Mouse (Mus musculus): ENCODE data around the gene Cdc42ep2. TPM values are rescaled to one million over a fixed set of nuclear protein-coding genes. Genes with fewer than 3 reads are reported as not detected.

Gene Cdc42ep2
- polyA plus RNA-seq (2014; fragmentation: Nextera tagmentation; extraction: Ambion mirVana) = 1.8 and 2.5 TPM in 2 replicates

DNA sequence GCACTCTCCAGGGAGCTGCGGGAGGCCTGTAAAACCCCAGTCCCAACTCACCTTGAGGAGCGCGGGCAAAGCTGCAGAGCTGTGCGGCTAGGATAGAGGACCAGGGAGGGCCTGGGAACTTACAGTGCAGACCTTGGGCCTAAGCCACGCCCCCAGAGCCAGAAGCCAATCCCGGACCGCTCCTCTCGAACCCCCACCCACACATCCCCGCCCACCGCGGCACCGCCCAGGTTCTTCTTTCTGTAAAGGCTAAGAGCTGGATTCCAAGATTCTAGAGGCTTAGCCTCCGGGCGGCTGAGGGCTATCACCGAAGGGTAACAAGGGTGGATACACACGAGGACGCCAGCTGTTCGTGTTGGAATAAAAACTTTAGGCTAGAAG, at the start of gene Cdc42ep2:
Gene Cdc42ep2, minus strand, starts transcription at position 104 of the 381 bp plus-strand sequence.
- Histone ChIP-seq H3K27ac (ENCODE audit: low read depth, low read length) (no peak within 1 kb of the TSS), H3K4me2 (ENCODE audit: low read depth, low read length, severe bottlenecking) (peak within 1 kb of the TSS; percentile 98), H3K4me1 (replicated peaks; ENCODE audit: control insufficient read depth, insufficient read depth, low read length) (peaks cover 5% of the 10 kb centered on the region; the same call in 1 of the 2 replicates), H3K36me3 (ENCODE audit: control insufficient read depth, insufficient read depth, low read length) (no peaks in the 10 kb centered on the region), H3K9me3 (ENCODE audit: control insufficient read depth, low read length) (no peaks in the 10 kb centered on the region), H3K9ac (ENCODE audit: low read length) (peak within 1 kb of the TSS; percentile 40), H3K27me3 (ENCODE audit: control insufficient read depth, insufficient read depth, low read length) (peaks cover 3% of the 10 kb centered on the region; the same call in 1 of the 2 replicates), H3K4me3 (ENCODE audit: low read depth, low read length) (peak within 1 kb of the TSS; percentile 44)
- DNase-seq (ENCODE audit: low spot score) = peak; percentile 97
- peak; percentile 96 for ATAC-seq (replicated peaks; ENCODE audit: low FRiP score)
- WGBS = 0% methylated on average over 18 of the region's 18 CpGs

DNA sequence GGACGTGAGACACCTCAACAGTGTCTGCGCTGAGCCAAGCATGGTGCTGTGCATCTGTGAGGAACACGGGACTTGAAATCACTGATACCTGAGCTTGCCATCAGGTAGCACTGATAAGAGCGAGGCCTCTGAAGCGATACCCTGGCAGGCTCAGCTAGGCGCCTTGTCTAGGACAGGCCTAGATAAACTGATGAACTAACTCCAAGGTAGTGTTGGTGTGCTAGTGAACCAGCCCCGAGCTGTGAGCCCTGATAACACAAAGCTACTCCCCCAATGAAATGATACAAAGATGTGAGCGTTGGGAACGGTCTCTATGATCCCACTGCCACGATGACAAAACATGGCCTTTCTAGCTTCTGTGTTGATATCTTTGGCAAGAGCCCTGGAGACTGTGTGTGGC, 43.0 kb upstream of the Cdc42ep2 start:
- Histone ChIP-seq H3K36me3 (ENCODE audit: control insufficient read depth, insufficient read depth, low read length) (no peaks in the 10 kb centered on the region), H3K27ac (ENCODE audit: low read depth, low read length) (no peak overlapping the region)
- no peak for DNase-seq (ENCODE audit: low spot score)

DNA sequence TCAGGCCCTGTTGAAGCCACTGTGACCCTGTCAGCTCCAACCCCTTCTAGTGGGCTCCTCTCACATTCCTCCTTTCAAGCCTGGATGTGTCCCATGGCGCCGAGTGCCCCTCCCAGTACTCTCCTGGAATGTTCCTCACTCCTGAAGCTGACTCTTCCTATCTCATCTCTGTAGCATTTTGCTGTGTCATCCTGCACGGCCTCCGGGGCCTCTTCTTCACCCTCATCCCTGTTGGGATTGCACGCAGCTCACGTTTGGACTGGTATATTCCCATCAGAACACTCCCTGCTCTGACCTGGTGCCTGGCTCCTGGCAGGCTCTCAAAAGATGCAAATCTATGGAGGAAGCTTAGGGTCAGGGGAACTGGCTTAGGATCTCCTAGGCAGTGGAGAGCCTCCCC, 42.2 kb upstream of the Cdc42ep2 start:
- 76% methylated on average over 6 of the region's 6 CpGs for WGBS
- Histone ChIP-seq H3K27ac (ENCODE audit: low read depth, low read length) (no peak overlapping the region), H3K9ac (ENCODE audit: low read length) (no peak overlapping the region; the same call in 1 of the 2 replicates), H3K4me2 (ENCODE audit: low read depth, low read length, severe bottlenecking) (no peak overlapping the region), H3K4me3 (ENCODE audit: low read depth, low read length) (no peak overlapping the region), H3K27me3 (ENCODE audit: control insufficient read depth, insufficient read depth, low read length) (no peaks in the 10 kb centered on the region), H3K9me3 (ENCODE audit: control insufficient read depth, low read length) (no peaks in the 10 kb centered on the region), H3K36me3 (ENCODE audit: control insufficient read depth, insufficient read depth, low read length) (no peaks in the 10 kb centered on the region), H3K4me1 (replicated peaks; ENCODE audit: control insufficient read depth, insufficient read depth, low read length) (peaks cover 14% of the 10 kb centered on the region; the same call in 1 of the 2 replicates)
- ATAC-seq (replicated peaks; ENCODE audit: low FRiP score) (no peak), DNase-seq (ENCODE audit: low spot score) (no peak)

More for the DNA sequence above, 43.0 kb upstream of the Cdc42ep2 start:
- WGBS = 89% methylated on average over 10 of the region's 10 CpGs
- H3K4me1 ChIP-seq (replicated peaks; ENCODE audit: control insufficient read depth, insufficient read depth, low read length) = peaks cover 9% of the 10 kb centered on the region; the same call in 1 of the 2 replicates
- H3K4me3 ChIP-seq (ENCODE audit: low read depth, low read length) = no peak overlapping the region
- H3K9ac ChIP-seq (ENCODE audit: low read length) = no peak overlapping the region
- ATAC-seq (replicated peaks; ENCODE audit: low FRiP score) = no peak
- no peak overlapping the region for H3K4me2 ChIP-seq (ENCODE audit: low read depth, low read length, severe bottlenecking)
- no peaks in the 10 kb centered on the region for H3K27me3 ChIP-seq (ENCODE audit: control insufficient read depth, insufficient read depth, low read length)
- no peaks in the 10 kb centered on the region for H3K9me3 ChIP-seq (ENCODE audit: control insufficient read depth, low read length)

DNA sequence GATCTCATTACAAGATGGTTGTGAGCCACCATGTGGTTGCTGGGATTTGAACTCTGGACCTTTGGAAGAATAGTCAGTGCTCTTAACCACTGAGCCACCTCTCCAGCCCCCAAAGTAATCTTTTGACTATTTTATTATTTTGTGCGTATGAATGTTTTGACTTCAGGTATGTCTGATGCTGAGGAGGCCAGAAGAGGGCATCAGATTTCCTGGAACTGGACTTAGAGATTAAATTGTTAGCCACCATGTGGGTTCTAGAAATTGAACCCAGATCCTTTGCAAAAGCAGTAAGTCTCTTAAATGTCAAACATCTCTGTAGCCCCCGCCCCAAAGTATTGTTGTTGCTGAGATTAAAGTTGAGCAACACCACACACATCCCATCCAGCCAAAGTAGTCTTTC, 41.3 kb upstream of the Cdc42ep2 start:
- WGBS = 94% methylated on average over 2 of the region's 2 CpGs
- Histone ChIP-seq H3K36me3 (ENCODE audit: control insufficient read depth, insufficient read depth, low read length) (no peaks in the 10 kb centered on the region), H3K27ac (ENCODE audit: low read depth, low read length) (no peak overlapping the region), H3K4me3 (ENCODE audit: low read depth, low read length) (no peak overlapping the region), H3K4me1 (replicated peaks; ENCODE audit: control insufficient read depth, insufficient read depth, low read length) (peaks cover 16% of the 10 kb centered on the region; the same call in 1 of the 2 replicates), H3K27me3 (ENCODE audit: control insufficient read depth, insufficient read depth, low read length) (no peaks in the 10 kb centered on the region), H3K4me2 (ENCODE audit: low read depth, low read length, severe bottlenecking) (no peak overlapping the region), H3K9me3 (ENCODE audit: control insufficient read depth, low read length) (no peaks in the 10 kb centered on the region), H3K9ac (ENCODE audit: low read length) (no peak overlapping the region)
- ATAC-seq (replicated peaks; ENCODE audit: low FRiP score) (no peak), DNase-seq (ENCODE audit: low spot score) (no peak)

DNA sequence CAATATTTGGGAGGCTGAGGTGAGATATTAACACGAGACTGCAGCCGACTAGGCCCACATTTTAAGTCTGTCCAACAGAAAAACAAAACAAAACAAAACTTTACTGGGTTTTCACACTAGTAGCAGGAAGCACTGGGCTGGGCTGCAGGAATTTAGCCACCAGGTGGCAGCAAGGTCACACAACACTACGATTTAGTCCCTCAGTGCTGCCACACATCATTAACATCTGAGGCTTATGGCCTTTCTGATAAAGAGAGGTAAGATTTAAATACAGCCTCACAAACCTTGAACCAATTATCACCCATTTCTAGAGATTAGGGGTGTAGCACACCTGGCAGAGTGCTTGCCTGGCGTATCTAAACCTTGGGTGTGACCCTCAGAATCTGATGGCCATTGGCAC, 40.7 kb upstream of the Cdc42ep2 start:
- Histone ChIP-seq H3K27me3 (ENCODE audit: control insufficient read depth, insufficient read depth, low read length) (no peaks in the 10 kb centered on the region), H3K4me1 (replicated peaks; ENCODE audit: control insufficient read depth, insufficient read depth, low read length) (peaks cover 16% of the 10 kb centered on the region; the same call in 1 of the 2 replicates), H3K9ac (ENCODE audit: low read length) (no peak overlapping the region), H3K9me3 (ENCODE audit: control insufficient read depth, low read length) (no peaks in the 10 kb centered on the region), H3K4me3 (ENCODE audit: low read depth, low read length) (no peak overlapping the region), H3K27ac (ENCODE audit: low read depth, low read length) (no peak overlapping the region), H3K36me3 (ENCODE audit: control insufficient read depth, insufficient read depth, low read length) (no peaks in the 10 kb centered on the region), H3K4me2 (ENCODE audit: low read depth, low read length, severe bottlenecking) (no peak overlapping the region)
- ATAC-seq (replicated peaks; ENCODE audit: low FRiP score) (no peak), DNase-seq (ENCODE audit: low spot score) (peak; percentile 84)
- WGBS = 13% methylated on average over 4 of the region's 4 CpGs

DNA sequence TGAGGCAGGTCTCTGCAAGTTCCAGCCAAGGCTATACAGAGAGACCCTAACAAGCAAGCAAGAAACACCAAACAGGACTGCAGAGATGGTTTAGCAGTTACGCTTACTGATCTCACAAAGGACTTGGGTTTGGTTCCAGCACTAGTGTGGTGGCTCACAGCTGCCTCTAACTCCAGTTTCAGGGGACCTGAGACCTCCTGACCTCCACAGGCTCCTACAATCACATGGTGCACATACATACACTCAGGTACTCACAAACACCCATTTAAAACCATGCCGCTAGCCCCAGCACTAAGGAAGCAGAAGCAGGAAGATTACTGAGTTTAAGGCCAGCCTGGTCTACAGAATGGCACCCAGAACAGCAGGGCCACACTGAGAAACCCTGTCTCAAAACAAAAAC, 40.2 kb upstream of the Cdc42ep2 start:
- no peaks in the 10 kb centered on the region for H3K9me3 ChIP-seq (ENCODE audit: control insufficient read depth, low read length)
- no peaks in the 10 kb centered on the region for H3K27me3 ChIP-seq (ENCODE audit: control insufficient read depth, insufficient read depth, low read length)
- H3K27ac ChIP-seq (ENCODE audit: low read depth, low read length) = no peak overlapping the region
- ATAC-seq (replicated peaks; ENCODE audit: low FRiP score) (no peak), DNase-seq (ENCODE audit: low spot score) (no peak)
- 84% methylated on average over 2 of the region's 2 CpGs for WGBS
- peak overlapping the region; percentile 92; the same call in 1 of the 2 replicates for H3K4me2 ChIP-seq (ENCODE audit: low read depth, low read length, severe bottlenecking)
- no peaks in the 10 kb centered on the region for H3K36me3 ChIP-seq (ENCODE audit: control insufficient read depth, insufficient read depth, low read length)
- peaks cover 16% of the 10 kb centered on the region; the same call in 1 of the 2 replicates for H3K4me1 ChIP-seq (replicated peaks; ENCODE audit: control insufficient read depth, insufficient read depth, low read length)
- peak overlapping the region; percentile 79 for H3K9ac ChIP-seq (ENCODE audit: low read length)
- peak overlapping the region; percentile 77 for H3K4me3 ChIP-seq (ENCODE audit: low read depth, low read length)

DNA sequence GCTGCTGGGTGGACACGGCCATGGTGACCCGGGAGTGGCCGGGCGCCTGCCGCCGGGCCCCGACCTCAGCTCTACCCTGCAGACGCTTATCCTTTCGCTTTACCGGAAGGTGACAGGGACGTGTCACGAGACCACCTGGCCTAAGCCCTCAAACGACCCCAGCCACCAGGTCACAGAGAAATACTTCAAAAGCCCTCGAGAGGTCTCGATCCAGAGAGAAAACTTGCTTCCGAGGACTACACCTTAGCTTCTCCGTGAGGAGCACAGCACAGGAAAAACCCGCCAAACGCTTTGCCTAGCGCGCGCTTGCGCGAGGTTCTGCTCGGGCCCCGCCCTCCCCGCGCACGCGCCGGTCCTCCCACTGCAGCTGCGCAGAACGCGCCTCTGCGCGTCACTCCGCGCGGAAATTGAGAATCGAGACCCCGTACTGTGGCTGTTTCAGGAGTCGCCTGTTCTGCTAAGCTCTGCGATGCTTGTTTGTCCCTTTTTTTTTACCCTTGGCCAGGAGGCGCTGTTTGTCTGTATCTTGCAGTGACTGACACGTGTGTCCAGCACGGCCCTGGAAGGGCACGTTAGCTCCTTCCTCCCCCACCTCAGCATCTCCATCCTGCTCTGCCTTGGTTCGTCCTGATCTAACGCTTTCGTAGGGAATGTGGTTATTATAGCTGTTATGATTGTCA, 39.4 kb upstream of the Cdc42ep2 start, which contains the start of gene Pola2:
Gene Pola2, minus strand, starts transcription at position 320 of the 680 bp plus-strand sequence.
- peak; percentile 93 for ATAC-seq (replicated peaks; ENCODE audit: low FRiP score)
- peak within 1 kb of the TSS; percentile 77 for H3K4me3 ChIP-seq (ENCODE audit: low read depth, low read length)
- peak within 1 kb of the TSS; percentile 92 for H3K4me2 ChIP-seq (ENCODE audit: low read depth, low read length, severe bottlenecking)
- no peaks in the 10 kb centered on the region for H3K27me3 ChIP-seq (ENCODE audit: control insufficient read depth, insufficient read depth, low read length)
- no peaks in the 10 kb centered on the region for H3K9me3 ChIP-seq (ENCODE audit: control insufficient read depth, low read length)
- peaks cover 16% of the 10 kb centered on the region; the same call in 1 of the 2 replicates for H3K4me1 ChIP-seq (replicated peaks; ENCODE audit: control insufficient read depth, insufficient read depth, low read length)
- peak within 1 kb of the TSS; percentile 46; the same call in 1 of the 2 replicates for H3K27ac ChIP-seq (ENCODE audit: low read depth, low read length)
- under 1% methylated on average over 50 of the region's 50 CpGs for WGBS
- no peaks in the 10 kb centered on the region; the same call in 1 of the 2 replicates for H3K36me3 ChIP-seq (ENCODE audit: control insufficient read depth, insufficient read depth, low read length)
- peak within 1 kb of the TSS; percentile 79 for H3K9ac ChIP-seq (ENCODE audit: low read length)
- DNase-seq (ENCODE audit: low spot score) = peak; percentile 92

DNA sequence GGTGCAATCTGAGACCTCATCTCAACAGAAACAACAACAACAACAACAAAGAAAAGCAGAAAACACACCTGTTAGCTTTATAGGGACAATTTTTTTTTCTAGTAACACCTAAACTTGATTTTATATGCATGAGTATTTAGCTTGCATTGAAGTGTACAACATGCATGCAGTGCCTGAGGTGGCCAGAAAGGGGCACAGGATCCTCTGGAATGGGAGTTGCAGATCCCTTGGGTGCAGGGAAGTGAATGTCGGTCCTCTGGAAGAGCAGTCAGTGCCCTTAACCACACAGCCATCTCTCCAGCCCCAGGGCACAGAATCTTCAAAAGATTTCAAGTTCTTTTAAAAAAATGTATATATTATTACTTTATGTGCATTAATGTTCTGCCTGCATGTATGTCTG, 38.0 kb upstream of the Cdc42ep2 start:
- H3K4me3 ChIP-seq (ENCODE audit: low read depth, low read length) = peak overlapping the region; percentile 77
- WGBS = 36% methylated on average over 1 of the region's 1 CpGs
- H3K4me2 ChIP-seq (ENCODE audit: low read depth, low read length, severe bottlenecking) = peak overlapping the region; percentile 92
- DNase-seq (ENCODE audit: low spot score) = no peak
- no peaks in the 10 kb centered on the region; the same call in 1 of the 2 replicates for H3K36me3 ChIP-seq (ENCODE audit: control insufficient read depth, insufficient read depth, low read length)
- ATAC-seq (replicated peaks; ENCODE audit: low FRiP score) = no peak
- no peaks in the 10 kb centered on the region for H3K27me3 ChIP-seq (ENCODE audit: control insufficient read depth, insufficient read depth, low read length)
- no peaks in the 10 kb centered on the region for H3K9me3 ChIP-seq (ENCODE audit: control insufficient read depth, low read length)
- H3K4me1 ChIP-seq (replicated peaks; ENCODE audit: control insufficient read depth, insufficient read depth, low read length) = peaks cover 16% of the 10 kb centered on the region; the same call in 1 of the 2 replicates
- peak overlapping the region; percentile 79 for H3K9ac ChIP-seq (ENCODE audit: low read length)
- no peak overlapping the region for H3K27ac ChIP-seq (ENCODE audit: low read depth, low read length)

Measured in forebrain, embryonic 11.5 days (tissue).